Mouse (Mus musculus) heart, adult 2 months (tissue): ENCODE measurements at regions not wholly inside any gene's neighbourhood (a gene's known extent, or its start where the extent isn't known, plus 50 kb on each side); places are given as distances from the start of the nearest gene placed in this dataset.
A peak's percentile ranks its signal among the peaks of the same experiment; 100 is the strongest.

Experiments used
- CTCF ChIP-seq: fragments of 200-600 bp; IDR thresholded peaks from 2 replicates; pipeline ENCODE4 v1.8.1; 2022; ENCODE audit warnings: antibody characterized with exemption, mild to moderate bottlenecking, moderate library complexity
- EP300 ChIP-seq: fragments of 200-500 bp; IDR thresholded peaks from 2 replicates; pipeline ENCODE4 v1.6.1; 2011; ENCODE audit warnings: low read depth, low read length, control low read depth; ENCODE audit not compliant: insufficient read depth

- TF ChIP-seq CTCF (peak; percentile 42), EP300 (no peak)
Observed at GRCm38 (mm10) chr7:70117930-70118922, 248.3 kb downstream of the Nr2f2 start.
